Mouse (Mus musculus) liver, adult 2 months (tissue): ENCODE measurements at regions not wholly inside any gene's neighbourhood (a gene's known extent, or its start where the extent isn't known, plus 50 kb on each side); places are given as distances from the start of the nearest gene placed in this dataset.

Experiments used
- DNase-seq: peaks from one replicate; pipeline ENCODE4 v3.0.0-alpha.2; 2011; ENCODE audit warnings: low read depth, low spot score; ENCODE audit errors: extremely low read depth
- H3K27ac ChIP-seq: fragments of 200-500 bp; replicated peaks from 2 replicates; pipeline ENCODE4 v1.5.1; 2012; ENCODE audit warnings: low read depth, mild to moderate bottlenecking, control low read depth, inconsistent platforms, low read length; ENCODE audit not compliant: insufficient read depth
- H3K27me3 ChIP-seq: fragments of 200-500 bp; 2 replicates; pipeline ENCODE4 v1.6.1; 2012; ENCODE audit warnings: mild to moderate bottlenecking, moderate library complexity, low read length, inconsistent platforms; ENCODE audit not compliant: control insufficient read depth, insufficient read depth
- H3K36me3 ChIP-seq: fragments of 200-500 bp; 2 replicates; pipeline ENCODE4 v1.6.1; 2012; ENCODE audit warnings: low read length, inconsistent platforms; ENCODE audit not compliant: control insufficient read depth, insufficient read depth
- H3K4me1 ChIP-seq: fragments of 200-500 bp; 2 replicates; pipeline ENCODE4 v1.6.1; 2011; ENCODE audit warnings: low read length; ENCODE audit not compliant: control insufficient read depth, insufficient read depth
- H3K4me3 ChIP-seq: fragments of 200-500 bp; 2 replicates; pipeline ENCODE4 v1.5.1; 2011; ENCODE audit warnings: low read depth, mild to moderate bottlenecking, control low read depth, low read length, moderate library complexity; ENCODE audit not compliant: insufficient read depth
- H3K79me2 ChIP-seq: fragments of 200-500 bp; 2 replicates; pipeline ENCODE4 v1.6.1; 2012; ENCODE audit warnings: inconsistent platforms, mild to moderate bottlenecking, low read length, moderate library complexity; ENCODE audit not compliant: control insufficient read depth, insufficient read depth
- H3K9ac ChIP-seq: fragments of 200-500 bp; 2 replicates; pipeline ENCODE4 v1.6.1; 2012; ENCODE audit warnings: low read depth, mild to moderate bottlenecking, control low read depth, inconsistent platforms, low read length
- CTCF ChIP-seq: fragments of 200-500 bp; IDR thresholded peaks from 2 replicates; pipeline ENCODE4 v1.5.1; 2011; ENCODE audit warnings: low read depth, low read length, control low read depth
- POLR2A ChIP-seq: fragments of 200-500 bp; IDR thresholded peaks from 2 replicates; pipeline ENCODE4 v1.6.1; 2011; ENCODE audit warnings: low read length, control low read depth; ENCODE audit not compliant: insufficient read depth; ENCODE audit errors: extremely low read depth
- WGBS: fragments of 180-500 bp; shearing (Covaris S2); methylation state at CpG from one replicate; pipeline ENCODE4 v1.1.7; 2018; 5-methylcytosine and 5-hydroxymethylcytosine counted together

- 48% methylated on average over 3 of the region's 3 CpGs for WGBS
- H3K36me3 ChIP-seq: no peaks in the 10 kb centered on the region
- no peak for TF ChIP-seq CTCF
- no peak for TF ChIP-seq POLR2A
- DNase-seq: no peak
- H3K4me3 ChIP-seq: no peak overlapping the region
- H3K79me2 ChIP-seq: no peaks in the 10 kb centered on the region
- no peaks in the 10 kb centered on the region for H3K4me1 ChIP-seq
- H3K9ac ChIP-seq: no peak overlapping the region
- no peaks in the 10 kb centered on the region for H3K27me3 ChIP-seq
- H3K27ac ChIP-seq: no peak overlapping the region
Measured at GRCm38 (mm10) chr1:194345304-194346033, 272.5 kb upstream of the Plxna2 start.

DNA sequence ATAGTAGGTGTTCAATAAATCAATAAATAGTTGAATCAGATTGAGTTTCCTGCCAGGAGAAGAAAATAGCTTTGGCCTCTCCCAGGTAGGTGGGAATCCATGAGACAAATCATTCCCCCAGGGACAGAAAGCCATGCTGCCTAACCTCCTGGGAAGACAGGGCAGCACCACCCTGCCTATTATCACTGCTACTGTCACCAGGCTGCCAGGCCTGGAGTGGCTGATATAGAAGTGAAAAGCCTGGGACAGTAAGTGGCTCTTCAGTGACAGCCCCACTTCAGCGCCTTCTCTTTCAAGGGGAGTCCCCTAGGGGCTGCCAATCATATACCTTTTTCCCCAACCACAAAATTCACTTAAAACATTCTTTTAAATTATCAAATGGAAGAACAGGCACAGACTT, 275.4 kb upstream of the Plxna2 start:
- H3K4me1 ChIP-seq: peaks cover 5% of the 10 kb centered on the region; the same call in 1 of the 2 replicates
- no peaks in the 10 kb centered on the region for H3K79me2 ChIP-seq
- H3K9ac ChIP-seq: no peak overlapping the region
- no peak overlapping the region for H3K4me3 ChIP-seq
- WGBS: 91% methylated on average over 1 of the region's 1 CpGs
- DNase-seq: no peak
- TF ChIP-seq CTCF: no peak
- no peak for TF ChIP-seq POLR2A
- no peak overlapping the region for H3K27ac ChIP-seq
- H3K27me3 ChIP-seq: no peaks in the 10 kb centered on the region
- H3K36me3 ChIP-seq: no peaks in the 10 kb centered on the region

GRCm38 (mm10) chr1:194341758-194342157, 276.3 kb upstream of the Plxna2 start:
- Histone ChIP-seq H3K9ac (no peak overlapping the region), H3K79me2 (no peaks in the 10 kb centered on the region)
- WGBS: 56% methylated on average over 3 of the region's 3 CpGs

DNA sequence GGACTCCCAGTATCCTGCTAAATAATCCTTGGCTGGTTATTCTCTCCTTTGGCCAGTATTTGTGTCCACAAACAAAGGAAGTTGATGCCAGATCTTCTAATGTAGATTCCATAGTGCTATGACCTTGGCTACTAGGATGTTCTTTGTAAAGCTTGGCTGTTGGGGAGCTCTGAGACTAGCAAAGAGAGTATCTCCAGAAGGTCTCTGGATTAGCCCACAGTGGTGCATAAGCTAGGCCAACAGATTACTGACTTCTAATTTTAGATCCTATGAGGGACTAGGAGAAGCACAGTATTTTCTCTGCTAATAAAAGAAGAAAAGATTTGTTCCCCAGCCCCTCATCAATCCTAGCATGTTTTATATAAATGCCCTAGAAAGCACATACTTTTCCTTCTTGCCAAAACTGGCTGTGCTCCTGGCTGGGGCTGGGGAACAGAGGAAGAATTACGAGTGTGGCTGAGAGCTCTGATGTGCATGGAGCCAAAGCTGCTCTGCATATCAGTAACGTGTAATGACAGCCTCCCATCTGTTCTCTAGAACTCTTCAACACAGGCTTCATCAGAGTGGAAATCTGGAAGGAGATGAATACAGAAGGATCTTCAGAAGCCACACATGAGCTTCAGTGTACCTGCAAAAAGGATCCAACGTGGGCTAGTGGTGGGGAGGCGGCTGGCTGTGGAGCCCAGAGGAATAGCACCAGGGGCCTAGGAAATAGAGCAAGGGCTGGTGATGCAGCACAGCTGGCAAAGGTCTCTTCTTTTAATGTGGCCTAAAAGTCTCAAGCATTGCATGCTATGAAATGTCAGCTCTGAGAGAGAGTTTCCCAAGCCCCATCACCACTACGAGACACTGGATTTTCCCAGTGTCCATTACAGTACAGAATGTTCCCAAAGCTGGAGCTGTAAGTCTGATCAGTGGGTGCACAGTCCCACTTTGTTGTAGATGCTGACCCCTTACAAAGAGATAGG, 283.0 kb upstream of the Plxna2 start:
- 90% methylated on average over 5 of the region's 5 CpGs for WGBS
- Histone ChIP-seq H3K79me2 (no peaks in the 10 kb centered on the region), H3K36me3 (no peaks in the 10 kb centered on the region), H3K27me3 (no peaks in the 10 kb centered on the region), H3K27ac (no peak overlapping the region), H3K4me3 (no peak overlapping the region), H3K9ac (no peak overlapping the region), H3K4me1 (peaks cover 10% of the 10 kb centered on the region)
- peak; percentile 30 for DNase-seq
- TF ChIP-seq POLR2A (no peak), CTCF (no peak)

More at GRCm38 (mm10) chr1:194341758-194342157, 276.3 kb upstream of the Plxna2 start:
- Histone ChIP-seq H3K4me1 (peaks cover 10% of the 10 kb centered on the region), H3K4me3 (no peak overlapping the region), H3K27ac (no peak overlapping the region), H3K36me3 (no peaks in the 10 kb centered on the region), H3K27me3 (no peaks in the 10 kb centered on the region)
- TF ChIP-seq CTCF (no peak), POLR2A (no peak)
- DNase-seq: no peak

GRCm38 (mm10) chr1:194332639-194333038, 285.4 kb upstream of the Plxna2 start:
- TF ChIP-seq CTCF (no peak), POLR2A (no peak)
- DNase-seq: no peak
- Histone ChIP-seq H3K27ac (no peak overlapping the region), H3K36me3 (no peaks in the 10 kb centered on the region), H3K4me3 (no peak overlapping the region), H3K79me2 (no peaks in the 10 kb centered on the region), H3K9ac (no peak overlapping the region), H3K4me1 (peaks cover 5% of the 10 kb centered on the region), H3K27me3 (no peaks in the 10 kb centered on the region)
